Mouse (Mus musculus) MEL-GATA-1-ER (cell line): Measurements from ENCODE around the gene Srp72.

Experiments used
- DNase-seq: peaks from one replicate; pipeline ENCODE4 v3.0.0-alpha.2; 2012; ENCODE audit warnings: low read depth; ENCODE audit errors: extremely low read depth

Gene Srp72

GRCm38 (mm10) chr5:76974554-76975285, at the start of gene Srp72:
TSS of gene Srp72 (plus strand) at chr5:76974683.
- no peak for DNase-seq

GRCm38 (mm10) chr5:76928124-76928832, 46.2 kb upstream of the Srp72 start:
- DNase-seq: no peak

DNA sequence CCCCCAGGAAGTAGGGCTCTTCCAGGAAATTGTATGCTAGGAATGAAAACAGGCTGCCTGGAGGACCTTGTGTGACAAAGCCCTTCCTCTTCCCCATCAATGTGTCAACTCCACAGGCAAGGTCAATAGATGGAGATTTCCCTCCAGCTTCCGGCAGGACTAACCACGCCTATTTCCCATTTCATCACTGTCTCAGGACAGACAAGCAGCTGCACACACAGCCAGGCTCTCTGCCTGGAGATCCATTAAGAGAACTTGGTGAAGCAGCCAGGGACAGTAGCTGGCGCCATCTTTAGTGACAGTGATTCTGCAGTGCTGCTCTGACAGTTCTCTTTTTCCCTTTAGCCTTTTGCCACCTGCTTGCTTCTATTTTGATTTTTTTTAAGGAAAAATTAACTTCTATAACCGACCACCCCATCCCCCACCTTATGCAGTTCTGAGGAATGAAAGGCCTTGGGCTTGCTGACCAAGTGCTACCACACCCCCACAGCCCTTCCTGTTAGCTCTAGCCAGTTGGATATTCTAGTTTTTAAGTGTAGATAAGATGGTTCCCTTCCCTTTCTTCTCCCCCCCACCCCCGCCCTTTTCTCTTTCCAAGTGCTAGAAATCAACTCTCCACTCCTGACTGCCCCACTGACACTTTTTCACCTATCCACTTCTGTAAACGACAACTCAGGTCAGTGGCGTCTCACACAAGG, 45.2 kb upstream of the Srp72 start:
- DNase-seq: no peak

- no peak for DNase-seq
These were observed 34.8 kb upstream of the Srp72 start for GRCm38 (mm10) chr5:76939717-76940116.

DNA sequence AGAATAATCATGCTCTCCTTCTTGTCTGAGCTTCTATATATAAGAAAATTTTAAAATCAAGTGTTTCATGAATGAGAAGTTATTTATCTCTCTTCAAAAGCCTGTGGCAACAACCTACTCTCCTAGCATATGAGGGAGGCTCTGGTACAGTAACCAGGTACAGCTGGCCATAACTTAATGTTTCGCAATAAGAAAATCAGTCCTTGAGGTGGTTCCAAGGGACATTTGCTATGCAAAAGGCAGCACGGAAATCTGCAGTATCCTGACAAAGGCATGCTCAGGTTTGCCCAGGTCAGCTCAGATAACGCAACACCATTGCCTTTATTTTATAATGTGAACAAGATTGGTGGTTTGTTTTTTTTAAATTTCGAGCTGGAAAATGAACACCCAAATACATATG, 32.5 kb upstream of the Srp72 start:
- no peak for DNase-seq

DNA sequence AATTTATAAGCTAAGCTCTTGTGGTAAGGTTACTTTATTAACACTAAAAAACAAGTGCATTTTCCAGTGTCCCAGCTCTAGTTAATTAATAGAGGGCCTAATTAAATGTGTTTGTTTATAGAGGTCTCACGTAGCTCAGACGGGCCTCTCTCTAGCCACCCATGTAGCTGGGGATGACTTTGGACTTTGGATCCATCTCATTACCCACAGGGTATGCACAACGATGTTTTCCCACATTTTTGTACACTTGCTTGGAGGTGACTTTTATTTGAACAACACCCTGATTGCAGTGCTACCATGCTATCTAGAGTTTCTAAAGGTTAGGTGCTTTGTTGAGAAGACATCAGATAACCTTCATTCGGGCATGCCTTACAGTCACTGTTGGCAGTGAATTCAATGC, 32.0 kb upstream of the Srp72 start:
- DNase-seq: no peak

- DNase-seq: peak; percentile 80
These were observed 29.4 kb upstream of the Srp72 start for GRCm38 (mm10) chr5:76944965-76945677.

DNA sequence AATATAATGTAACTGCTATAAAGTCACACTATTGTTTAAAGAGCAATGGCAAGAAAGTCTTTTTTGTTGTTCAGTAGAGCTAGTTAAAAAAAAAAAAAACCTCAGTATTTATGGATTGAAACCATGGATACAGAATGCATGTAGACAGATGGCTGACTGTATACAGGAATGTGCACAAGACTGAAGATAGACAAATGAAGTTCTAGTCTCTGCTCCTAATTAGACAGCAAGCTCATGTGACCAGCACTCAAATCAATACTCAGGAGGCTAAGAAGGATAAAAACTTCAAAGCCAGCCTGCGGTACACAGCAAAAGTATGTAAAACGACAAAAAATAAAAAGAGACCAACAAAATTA, 28.8 kb upstream of the Srp72 start:
- no peak for DNase-seq

- DNase-seq: no peak
These were observed 27.3 kb upstream of the Srp72 start for GRCm38 (mm10) chr5:76947142-76947541.

GRCm38 (mm10) chr5:76947758-76948157, 26.7 kb upstream of the Srp72 start:
- DNase-seq: no peak

DNA sequence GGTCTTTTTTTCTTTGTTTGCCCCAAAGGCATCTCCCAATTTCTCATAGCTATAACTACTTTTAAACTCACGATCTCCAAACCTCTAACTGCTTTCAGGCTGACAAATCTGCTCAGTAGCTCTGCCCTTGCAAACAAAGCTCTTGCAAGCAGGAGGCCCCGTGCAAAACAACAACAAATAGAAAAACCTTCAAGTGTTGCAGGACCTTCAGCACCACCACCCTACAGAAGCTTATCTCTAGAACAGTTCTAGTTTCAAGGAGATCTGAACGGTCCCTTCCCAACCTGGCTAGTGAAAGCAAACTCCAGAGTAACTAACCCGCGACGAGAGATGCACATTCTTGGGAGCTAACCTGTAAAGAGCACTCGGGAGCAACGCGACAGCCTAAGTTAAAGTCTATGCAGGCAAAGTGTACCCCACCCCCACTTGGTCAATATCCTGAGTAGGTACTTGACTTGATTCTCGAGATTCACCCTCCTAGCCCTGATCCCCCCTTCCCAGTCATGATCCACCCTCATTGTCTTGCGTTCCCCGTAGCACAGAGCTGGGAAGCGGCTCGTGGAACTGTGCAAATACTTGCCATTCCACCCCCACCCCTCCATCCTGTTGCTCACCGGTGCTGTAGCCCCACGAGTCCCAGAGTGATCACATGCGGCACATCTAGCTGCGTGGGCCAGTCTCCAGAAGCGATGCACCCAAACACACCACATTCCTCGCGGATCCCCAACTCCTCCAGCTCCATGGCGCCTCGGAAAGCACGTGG, 24.0 kb upstream of the Srp72 start:
- DNase-seq: no peak

DNA sequence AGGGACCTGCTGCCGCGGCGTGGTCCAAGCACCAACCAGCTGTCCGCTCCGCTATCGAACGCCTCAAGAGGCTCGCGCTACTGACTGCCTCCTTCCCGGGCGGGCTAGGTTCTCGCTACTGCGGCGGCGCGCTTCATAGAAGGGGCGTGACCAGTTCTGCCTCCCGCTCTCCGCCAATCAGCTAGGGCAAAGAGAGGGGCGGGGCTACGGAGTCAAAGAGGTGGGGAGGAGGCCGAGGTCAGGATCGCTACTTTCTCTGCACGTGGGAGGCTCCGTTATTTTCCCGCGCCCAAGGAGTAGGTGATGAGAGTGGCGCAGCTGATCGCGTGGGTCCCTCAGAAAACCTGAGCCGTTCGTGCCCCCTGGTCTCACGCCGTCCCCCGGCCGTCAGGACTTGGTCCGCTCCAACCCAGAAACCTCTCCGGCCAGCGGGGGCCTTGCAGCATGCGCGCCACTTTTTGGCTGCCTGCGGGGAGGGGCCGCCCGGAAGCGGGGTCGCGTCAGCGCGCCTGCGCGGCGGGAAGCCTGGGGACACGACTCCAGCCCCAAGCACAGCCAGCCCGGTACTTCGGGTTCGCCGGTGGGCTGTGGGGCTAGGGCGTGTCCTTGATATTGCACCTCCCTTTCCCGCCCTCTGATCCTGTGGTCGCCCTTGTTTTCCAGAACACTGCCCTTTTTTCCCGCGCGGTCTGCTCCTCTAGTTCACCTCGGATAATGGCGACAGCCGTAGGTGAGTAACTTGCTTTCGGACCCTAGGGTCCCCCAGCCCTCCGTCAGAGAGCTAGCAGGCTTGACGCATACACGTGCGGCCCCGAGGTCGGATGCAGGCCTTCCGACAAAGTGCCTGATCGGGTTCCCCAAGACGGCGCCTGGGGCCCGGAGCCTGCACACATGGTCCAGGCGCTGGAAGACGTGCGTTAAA, 23.1 kb upstream of the Srp72 start, which contains the start of the genes Paics and Ppat:
Gene Paics, plus strand, starts transcription at position 202 of the 922 bp plus-strand sequence.
Gene Ppat, minus strand, starts transcription at position 473 of the 922 bp plus-strand sequence.
- DNase-seq: peak; percentile 92

DNA sequence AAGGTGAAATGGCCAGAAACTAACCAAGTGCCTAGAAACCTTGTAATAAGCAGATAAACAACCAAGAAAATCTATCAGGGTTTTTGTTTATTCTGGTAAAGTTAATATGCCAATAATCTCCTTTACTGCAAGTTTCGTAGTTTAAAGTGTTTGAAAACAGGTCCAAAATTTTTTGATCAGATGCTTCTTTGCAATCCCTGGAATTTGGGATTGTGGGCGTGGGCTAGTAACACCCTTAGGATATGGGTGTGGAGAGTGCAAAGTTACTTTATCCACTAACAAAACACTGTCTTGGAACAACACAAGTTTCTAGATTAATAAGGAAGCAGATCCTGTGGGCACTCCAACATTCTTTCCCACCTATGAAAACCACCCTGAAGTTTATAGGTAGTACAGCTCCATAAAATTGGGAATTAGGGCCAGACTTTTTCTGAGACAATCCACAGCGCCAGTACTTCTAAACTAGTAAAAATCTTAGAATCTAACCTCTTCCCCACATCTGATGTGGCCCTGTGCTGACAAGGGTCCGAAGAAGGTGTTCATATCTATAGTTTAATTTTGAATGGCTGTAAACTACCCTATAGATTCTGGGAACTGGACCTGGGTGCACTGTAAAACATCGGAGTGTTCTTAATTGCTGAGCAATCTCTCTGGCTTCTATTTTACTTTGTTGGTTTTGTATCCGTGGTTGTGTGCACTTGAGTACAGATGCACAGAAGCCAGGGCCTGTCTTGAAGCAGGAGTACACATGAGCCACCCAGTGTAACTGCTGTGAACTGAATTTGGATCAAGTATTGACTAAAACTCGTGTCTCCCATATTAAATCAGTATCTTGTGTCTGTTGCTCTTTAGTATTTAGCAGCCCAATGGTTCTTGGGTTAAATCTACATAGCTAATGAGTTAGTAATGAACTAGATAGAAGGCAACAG, 22.1 kb upstream of the Srp72 start:
- DNase-seq: no peak

DNA sequence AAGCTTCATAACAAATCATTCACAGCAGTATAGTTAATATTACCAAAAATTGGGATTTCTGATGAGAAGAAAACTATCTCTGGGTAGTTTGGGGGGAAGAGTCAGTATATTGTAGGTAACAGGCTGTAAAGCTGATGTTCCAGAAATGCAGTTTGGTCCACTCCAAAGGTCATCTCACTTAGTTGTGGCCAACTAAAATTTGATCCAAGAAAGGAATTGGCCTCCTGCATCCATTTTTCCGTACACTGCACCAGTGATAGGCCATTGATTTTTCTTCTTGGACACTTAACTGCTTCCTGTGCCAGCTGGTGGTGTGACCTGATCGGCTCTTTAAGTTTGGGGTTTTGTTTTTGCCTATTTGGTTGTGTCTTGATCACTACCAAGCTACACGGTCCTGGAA, 20.7 kb upstream of the Srp72 start:
- no peak for DNase-seq

GRCm38 (mm10) chr5:76954271-76954900, 20.1 kb upstream of the Srp72 start:
- no peak for DNase-seq

DNA sequence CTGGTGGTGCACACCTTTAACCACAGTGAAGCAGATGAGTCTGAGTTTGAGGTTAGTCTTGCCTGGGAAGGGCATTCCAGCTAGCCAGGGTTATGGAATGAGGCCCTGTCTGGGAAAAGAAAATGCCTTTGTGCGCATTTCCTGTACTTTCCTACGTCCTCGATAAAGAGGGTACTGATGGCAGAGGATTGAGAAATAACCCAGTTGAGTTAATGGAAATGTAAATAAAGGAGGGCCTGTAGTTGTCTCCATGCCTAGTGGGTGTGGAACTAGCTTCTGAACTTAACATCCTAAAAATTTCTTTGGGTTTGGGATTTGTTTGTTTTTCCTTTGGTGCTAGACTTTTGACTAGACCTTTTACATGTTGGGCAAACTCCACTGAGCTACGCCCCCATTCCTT, 19.0 kb upstream of the Srp72 start:
- DNase-seq: no peak

GRCm38 (mm10) chr5:76957954-76958353, 16.5 kb upstream of the Srp72 start:
- no peak for DNase-seq

DNA sequence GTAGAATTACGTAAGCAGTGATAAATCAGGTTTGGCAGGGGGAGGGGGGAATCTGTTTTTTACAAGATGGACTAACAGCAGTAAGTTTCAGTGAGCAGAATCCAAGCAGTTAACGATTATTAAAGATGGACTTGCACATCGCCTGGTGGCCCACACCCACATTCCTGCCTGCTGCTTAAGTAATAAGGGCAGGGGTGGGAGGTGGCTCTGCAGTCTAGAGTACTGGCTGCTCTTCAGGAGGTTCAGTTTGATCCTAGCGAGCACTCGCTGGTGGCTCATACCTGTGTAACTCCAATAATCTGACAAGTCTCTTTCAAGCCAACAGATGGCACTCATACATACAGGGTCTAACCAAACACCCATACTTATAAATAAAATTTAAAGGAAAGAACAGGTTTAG, 14.9 kb upstream of the Srp72 start:
- DNase-seq: no peak
